Mouse (Mus musculus): Measurements from ENCODE around the gene Srpk2. TPM values are rescaled to one million over a fixed set of nuclear protein-coding genes. Genes with fewer than 3 reads are reported as not detected.
A peak's percentile ranks its signal among the peaks of the same experiment; 100 is the strongest.

The Srpk2 gene
- polyA plus RNA-seq, 1 experiment from 2014 or later, result 48.0 TPM

DNA sequence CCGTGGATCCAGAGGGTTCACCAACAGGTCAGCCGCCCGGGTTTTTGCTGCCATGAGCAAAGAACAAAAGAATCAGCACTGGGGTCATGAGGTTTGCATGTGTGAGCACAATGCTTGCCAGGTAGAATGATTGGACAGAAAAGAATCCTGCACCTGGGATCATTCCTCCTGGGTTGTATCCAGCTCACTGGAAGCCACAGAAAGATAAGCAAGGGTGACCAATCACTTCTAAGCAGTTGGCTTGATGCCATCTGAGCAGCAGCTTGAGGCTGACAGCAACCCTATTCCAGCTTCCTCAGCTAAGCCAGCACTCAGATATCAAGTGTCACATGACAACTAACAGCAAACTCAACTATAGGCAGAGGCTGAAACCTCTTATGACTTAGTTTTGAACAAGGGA is 165.7 kb downstream of the Srpk2 start:
- no peaks in the 10 kb centered on the region for H3K27me3 ChIP-seq (replicated peaks)
- ATAC-seq (ENCODE audit: insufficient number of reproducible peaks, low FRiP score), result peak; percentile 83
- H3K36me3 ChIP-seq, result peaks cover 31% of the 10 kb centered on the region
- no peak overlapping the region for H3K9ac ChIP-seq
- no peak overlapping the region for H3K4me3 ChIP-seq
- peak overlapping the region; percentile 38 for H3K4me2 ChIP-seq
- H3K4me1 ChIP-seq (replicated peaks), result peaks cover 55% of the 10 kb centered on the region
- no peaks in the 10 kb centered on the region for H3K9me3 ChIP-seq (replicated peaks)
- H3K27ac ChIP-seq (ENCODE audit: poor library complexity, severe bottlenecking), result peak overlapping the region; percentile 86
- WGBS, result 22% methylated on average over 3 of the region's 3 CpGs

DNA sequence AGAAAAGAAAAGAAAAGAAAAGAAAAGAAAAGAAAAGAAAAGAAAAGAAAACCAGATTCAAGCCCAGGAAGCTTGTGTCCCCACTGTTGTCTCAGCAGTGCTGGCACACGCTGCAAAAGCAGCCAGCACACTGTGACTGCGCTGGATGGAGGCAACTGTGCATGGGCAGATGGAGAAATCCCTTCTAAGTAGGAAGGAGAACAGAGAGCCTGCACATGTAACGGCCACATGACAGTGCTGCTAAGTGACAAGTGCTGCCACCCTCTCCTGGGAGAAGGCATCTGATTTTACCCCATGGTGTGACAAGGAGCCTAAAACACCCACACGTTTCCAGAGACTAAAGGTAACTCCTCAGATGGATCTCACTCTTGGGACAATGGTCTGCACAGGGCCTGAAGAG is 166.6 kb downstream of the Srpk2 start:
- Histone ChIP-seq H3K27me3 (replicated peaks) (no peaks in the 10 kb centered on the region), H3K9me3 (replicated peaks) (no peaks in the 10 kb centered on the region), H3K36me3 (peaks cover 36% of the 10 kb centered on the region), H3K4me3 (no peak overlapping the region), H3K9ac (no peak overlapping the region), H3K4me1 (replicated peaks) (peaks cover 54% of the 10 kb centered on the region), H3K4me2 (no peak overlapping the region), H3K27ac (ENCODE audit: poor library complexity, severe bottlenecking) (peak overlapping the region; percentile 86)
- 65% methylated on average over 4 of the region's 4 CpGs for WGBS
- ATAC-seq (ENCODE audit: insufficient number of reproducible peaks, low FRiP score), result no peak

DNA sequence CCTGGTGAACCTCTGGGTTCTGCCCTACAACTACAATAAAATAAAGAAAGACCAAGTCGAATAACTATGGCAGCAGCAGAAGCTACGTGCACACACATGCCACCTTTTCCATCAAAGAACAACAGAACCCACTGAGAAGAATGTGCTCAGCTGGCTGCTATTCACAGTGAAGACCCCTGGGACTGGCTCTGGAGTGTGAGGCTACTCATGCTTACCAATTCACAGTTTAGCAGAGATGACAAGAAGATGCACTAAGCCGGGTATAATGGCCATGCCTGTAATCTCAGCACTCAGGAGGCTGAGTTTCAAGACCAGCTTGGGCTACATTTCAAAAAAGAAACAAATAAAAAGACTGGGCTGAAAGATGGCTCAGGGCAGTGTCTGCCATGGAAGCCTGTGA is 167.5 kb downstream of the Srpk2 start:
- H3K9ac ChIP-seq, result no peak overlapping the region
- no peaks in the 10 kb centered on the region for H3K27me3 ChIP-seq (replicated peaks)
- H3K4me1 ChIP-seq (replicated peaks), result peaks cover 45% of the 10 kb centered on the region
- no peak overlapping the region for H3K27ac ChIP-seq (ENCODE audit: poor library complexity, severe bottlenecking)
- ATAC-seq (ENCODE audit: insufficient number of reproducible peaks, low FRiP score), result no peak
- peaks cover 39% of the 10 kb centered on the region for H3K36me3 ChIP-seq
- H3K9me3 ChIP-seq (replicated peaks), result no peaks in the 10 kb centered on the region
- H3K4me2 ChIP-seq, result no peak overlapping the region
- H3K4me3 ChIP-seq, result no peak overlapping the region
- 78% methylated on average over 3 of the region's 3 CpGs for WGBS

DNA sequence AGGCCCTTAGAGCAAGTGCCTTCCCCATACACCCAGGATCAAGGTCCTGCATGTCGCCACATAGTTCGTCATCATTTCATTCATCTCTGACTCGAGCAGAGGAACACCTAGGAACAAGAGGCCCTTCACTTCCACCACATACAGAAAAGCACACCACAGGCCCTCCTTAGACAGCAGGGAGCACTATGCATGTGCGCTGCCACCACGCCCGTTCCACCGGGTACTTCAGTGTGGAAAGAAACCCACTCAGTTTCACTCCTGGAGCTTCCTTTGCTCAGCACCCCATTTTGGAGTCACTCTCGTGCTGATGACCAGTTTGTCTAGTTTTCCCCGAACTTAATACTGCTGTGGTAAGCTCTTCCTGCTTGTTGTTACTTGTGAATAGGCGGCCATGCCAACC is 169.4 kb downstream of the Srpk2 start:
- Histone ChIP-seq H3K9me3 (replicated peaks) (no peaks in the 10 kb centered on the region), H3K4me3 (no peak overlapping the region), H3K27ac (ENCODE audit: poor library complexity, severe bottlenecking) (no peak overlapping the region), H3K4me1 (replicated peaks) (peaks cover 28% of the 10 kb centered on the region), H3K9ac (no peak overlapping the region), H3K27me3 (replicated peaks) (no peaks in the 10 kb centered on the region), H3K36me3 (peaks cover 56% of the 10 kb centered on the region), H3K4me2 (no peak overlapping the region)
- ATAC-seq (ENCODE audit: insufficient number of reproducible peaks, low FRiP score), result no peak
- 86% methylated on average over 10 of the region's 10 CpGs for WGBS

DNA sequence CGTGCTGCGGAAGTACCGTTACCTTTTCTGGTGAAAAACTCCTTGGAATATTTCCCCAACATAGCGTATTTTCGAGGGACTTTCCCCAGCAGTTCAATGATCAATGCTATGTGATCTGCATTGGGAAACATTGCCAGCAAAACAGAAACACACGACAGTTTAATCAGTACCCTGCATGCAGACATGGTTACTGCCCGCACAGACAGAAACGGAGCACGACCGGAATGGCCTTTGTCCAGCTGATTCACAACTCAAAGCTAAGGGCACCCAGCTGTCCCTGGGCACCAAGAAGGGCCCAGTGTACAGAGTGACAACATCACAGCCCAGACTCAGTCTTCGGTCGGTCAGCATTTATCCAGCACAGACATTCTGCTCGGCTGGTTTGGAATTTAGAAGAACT is 170.9 kb downstream of the Srpk2 start:
- H3K36me3 ChIP-seq, result peaks cover 70% of the 10 kb centered on the region
- no peak overlapping the region for H3K4me3 ChIP-seq
- WGBS, result 92% methylated on average over 13 of the region's 13 CpGs
- H3K4me2 ChIP-seq, result no peak overlapping the region
- H3K9ac ChIP-seq, result no peak overlapping the region
- H3K27me3 ChIP-seq (replicated peaks), result no peaks in the 10 kb centered on the region
- no peaks in the 10 kb centered on the region for H3K9me3 ChIP-seq (replicated peaks)
- ATAC-seq (ENCODE audit: insufficient number of reproducible peaks, low FRiP score), result no peak
- no peak overlapping the region for H3K27ac ChIP-seq (ENCODE audit: poor library complexity, severe bottlenecking)
- H3K4me1 ChIP-seq (replicated peaks), result peaks cover 13% of the 10 kb centered on the region

DNA sequence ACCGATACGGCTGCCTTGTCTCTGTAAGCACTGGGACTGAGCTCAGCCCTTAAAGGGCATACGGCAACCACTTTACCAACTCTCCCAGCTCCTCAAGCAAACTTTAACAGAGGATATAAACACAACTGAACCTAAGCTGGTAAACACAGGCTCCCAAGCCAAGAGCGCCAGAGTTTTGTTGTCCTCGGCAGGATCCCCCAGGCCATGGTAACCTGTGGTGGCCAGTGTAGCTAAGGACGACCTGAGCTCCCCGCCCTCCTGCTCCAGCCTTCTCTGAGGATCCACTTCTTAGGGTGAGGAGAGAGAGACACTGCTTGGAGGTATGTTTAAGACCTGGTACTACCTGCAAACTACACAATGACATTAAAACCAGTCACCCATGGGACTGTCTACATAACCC is 171.9 kb downstream of the Srpk2 start:
- Histone ChIP-seq H3K27me3 (replicated peaks) (no peaks in the 10 kb centered on the region), H3K4me2 (no peak overlapping the region), H3K9me3 (replicated peaks) (no peaks in the 10 kb centered on the region), H3K4me1 (replicated peaks) (peaks cover 5% of the 10 kb centered on the region; the same call in 1 of the 2 replicates), H3K4me3 (no peak overlapping the region), H3K27ac (ENCODE audit: poor library complexity, severe bottlenecking) (no peak overlapping the region), H3K36me3 (peaks cover 74% of the 10 kb centered on the region), H3K9ac (no peak overlapping the region)
- ATAC-seq (ENCODE audit: insufficient number of reproducible peaks, low FRiP score), result no peak
- 87% methylated on average over 6 of the region's 7 CpGs for WGBS

DNA sequence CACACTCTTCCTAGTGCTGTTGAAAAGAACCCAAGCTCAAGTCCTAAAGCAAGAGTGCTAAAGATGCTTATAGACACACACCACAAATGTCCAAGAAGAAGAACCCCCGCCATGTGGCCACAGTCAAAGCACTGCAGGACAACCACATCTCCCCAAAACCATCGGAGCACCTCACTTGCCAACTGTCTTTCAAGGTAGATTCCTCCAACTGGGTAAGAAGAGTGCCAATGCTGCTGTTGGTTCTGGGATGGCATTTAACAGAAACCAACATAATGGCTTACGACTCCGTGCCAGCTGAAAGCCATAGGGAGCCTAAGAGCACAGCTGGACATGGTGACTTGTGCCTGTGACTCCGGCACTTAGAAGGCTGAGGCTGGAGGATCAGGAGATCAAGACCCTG is 173.0 kb downstream of the Srpk2 start:
- Histone ChIP-seq H3K36me3 (peaks cover 77% of the 10 kb centered on the region), H3K9ac (no peak overlapping the region), H3K4me2 (no peak overlapping the region), H3K9me3 (replicated peaks) (no peaks in the 10 kb centered on the region), H3K4me1 (replicated peaks) (no peaks in the 10 kb centered on the region), H3K4me3 (no peak overlapping the region), H3K27ac (ENCODE audit: poor library complexity, severe bottlenecking) (no peak overlapping the region), H3K27me3 (replicated peaks) (no peaks in the 10 kb centered on the region)
- 95% methylated on average over 5 of the region's 5 CpGs for WGBS
- ATAC-seq (ENCODE audit: insufficient number of reproducible peaks, low FRiP score), result no peak

DNA sequence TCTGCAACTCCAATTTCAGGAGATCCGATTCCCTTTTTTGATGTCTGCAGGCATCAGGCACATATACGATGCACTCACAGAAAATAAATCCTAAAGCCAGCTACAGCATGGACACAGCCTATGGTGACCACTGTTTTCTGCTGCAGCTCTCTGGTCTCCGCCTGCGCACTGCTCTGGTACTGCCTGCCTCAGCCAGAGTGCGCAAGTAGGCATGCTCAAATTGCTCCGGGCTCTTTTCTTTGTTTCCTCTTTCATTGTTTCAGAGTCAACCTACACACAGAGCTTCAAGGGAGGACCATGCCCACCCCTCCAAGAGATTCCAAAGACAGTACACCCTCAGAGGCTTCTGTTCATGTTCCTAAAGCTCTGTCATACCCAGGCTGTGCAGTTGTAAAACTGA is 175.8 kb downstream of the Srpk2 start:
- no peak overlapping the region for H3K9ac ChIP-seq
- no peak overlapping the region for H3K4me2 ChIP-seq
- ATAC-seq (ENCODE audit: insufficient number of reproducible peaks, low FRiP score), result no peak
- no peaks in the 10 kb centered on the region for H3K4me1 ChIP-seq (replicated peaks)
- H3K4me3 ChIP-seq, result no peak overlapping the region
- WGBS, result 91% methylated on average over 6 of the region's 6 CpGs
- no peak overlapping the region for H3K27ac ChIP-seq (ENCODE audit: poor library complexity, severe bottlenecking)
- peaks cover 73% of the 10 kb centered on the region for H3K36me3 ChIP-seq
- no peaks in the 10 kb centered on the region for H3K27me3 ChIP-seq (replicated peaks)
- H3K9me3 ChIP-seq (replicated peaks), result no peaks in the 10 kb centered on the region

DNA sequence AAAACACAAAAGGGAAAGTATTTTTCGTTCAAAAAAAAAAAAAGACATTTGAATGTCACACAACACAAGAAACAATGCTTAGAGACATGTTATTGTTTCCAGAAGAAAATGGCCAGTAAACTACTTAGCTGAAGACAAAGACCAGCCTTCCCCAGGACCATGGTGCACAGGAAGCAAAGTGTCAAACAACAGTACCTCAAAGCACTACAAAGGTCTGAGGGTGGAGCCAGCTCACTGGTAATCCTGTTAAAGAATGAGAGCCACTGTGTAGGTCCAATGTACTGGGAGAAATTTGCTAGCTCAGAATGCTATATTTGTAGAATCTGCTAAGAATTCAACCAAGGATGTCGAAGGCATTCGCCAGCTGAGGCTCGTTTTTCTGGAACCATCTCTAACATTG is 177.2 kb downstream of the Srpk2 start:
- Histone ChIP-seq H3K4me1 (replicated peaks) (peaks cover 1% of the 10 kb centered on the region; the same call in 1 of the 2 replicates), H3K36me3 (peaks cover 68% of the 10 kb centered on the region), H3K4me3 (no peak overlapping the region), H3K27ac (ENCODE audit: poor library complexity, severe bottlenecking) (no peak overlapping the region), H3K9me3 (replicated peaks) (no peaks in the 10 kb centered on the region), H3K4me2 (no peak overlapping the region), H3K9ac (no peak overlapping the region), H3K27me3 (replicated peaks) (no peaks in the 10 kb centered on the region)
- ATAC-seq (ENCODE audit: insufficient number of reproducible peaks, low FRiP score), result no peak
- WGBS, result 86% methylated on average over 4 of the region's 4 CpGs

DNA sequence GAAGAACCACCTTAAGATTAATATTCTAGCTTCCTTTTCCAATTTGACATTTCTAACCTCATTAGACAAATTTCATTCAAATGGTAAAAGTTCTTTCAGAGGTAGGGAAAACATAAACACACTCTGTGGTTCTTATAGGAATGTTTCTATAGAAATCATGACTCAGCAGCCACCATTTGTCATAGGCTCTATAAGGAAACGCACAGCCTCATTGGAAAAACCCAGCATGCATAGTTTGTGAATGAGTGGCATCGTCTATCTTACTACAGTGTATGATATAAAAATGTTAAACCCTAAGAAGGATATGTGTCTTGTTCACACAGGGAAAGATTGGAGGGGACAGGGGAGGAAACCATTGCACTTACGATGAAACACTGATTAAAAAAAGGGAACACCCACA is 178.8 kb downstream of the Srpk2 start:
- H3K36me3 ChIP-seq, result peaks cover 69% of the 10 kb centered on the region
- no peaks in the 10 kb centered on the region for H3K27me3 ChIP-seq (replicated peaks)
- H3K4me3 ChIP-seq, result no peak overlapping the region
- H3K9ac ChIP-seq, result no peak overlapping the region
- peaks cover 9% of the 10 kb centered on the region; the same call in 1 of the 2 replicates for H3K4me1 ChIP-seq (replicated peaks)
- H3K9me3 ChIP-seq (replicated peaks), result no peaks in the 10 kb centered on the region
- WGBS, result 82% methylated on average over 3 of the region's 3 CpGs
- H3K4me2 ChIP-seq, result no peak overlapping the region
- no peak overlapping the region for H3K27ac ChIP-seq (ENCODE audit: poor library complexity, severe bottlenecking)
- no peak for ATAC-seq (ENCODE audit: insufficient number of reproducible peaks, low FRiP score)

DNA sequence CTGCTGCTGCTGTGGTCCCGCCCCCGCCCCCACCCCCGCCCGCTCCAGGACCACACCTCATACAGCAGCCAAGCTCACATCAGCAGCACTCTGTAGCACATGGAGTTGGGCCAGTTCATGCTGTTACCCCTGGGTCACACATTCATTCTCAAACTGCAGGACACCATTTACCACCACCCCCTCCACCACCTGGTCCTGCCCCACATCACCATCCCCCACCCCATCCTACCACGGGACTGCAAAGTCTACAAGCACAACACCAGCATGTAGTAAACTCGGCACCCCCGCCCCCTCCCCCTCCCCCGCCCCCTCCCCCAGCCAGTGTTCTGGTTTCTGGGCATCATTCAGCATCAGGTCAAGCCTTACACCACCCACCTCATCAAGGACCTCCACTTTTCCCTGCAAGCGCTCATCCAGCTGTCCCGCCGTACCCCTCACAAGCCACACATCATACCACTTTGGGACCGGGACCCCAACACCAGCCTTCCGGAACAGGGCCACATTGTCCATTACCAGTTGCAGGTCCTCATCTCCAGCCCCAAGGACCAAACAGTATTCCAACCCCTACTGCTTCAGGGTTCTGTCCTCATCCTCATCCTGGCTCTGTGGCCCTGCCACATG is 182.0 kb downstream of the Srpk2 start:
- H3K4me1 ChIP-seq (replicated peaks), result peaks cover 9% of the 10 kb centered on the region; the same call in 1 of the 2 replicates
- H3K27me3 ChIP-seq (replicated peaks), result no peaks in the 10 kb centered on the region
- ATAC-seq (ENCODE audit: insufficient number of reproducible peaks, low FRiP score), result peak; percentile 51
- H3K36me3 ChIP-seq, result peaks cover 68% of the 10 kb centered on the region
- H3K4me3 ChIP-seq, result no peak overlapping the region
- no peak overlapping the region for H3K9ac ChIP-seq
- no peaks in the 10 kb centered on the region for H3K9me3 ChIP-seq (replicated peaks)
- H3K4me2 ChIP-seq, result no peak overlapping the region
- WGBS, result 84% methylated on average over 13 of the region's 13 CpGs
- H3K27ac ChIP-seq (ENCODE audit: poor library complexity, severe bottlenecking), result no peak overlapping the region
